Mouse (Mus musculus) inflammation-experienced regulatory T-cells, adult 6 months (primary cell): ENCODE results near the gene Sco1. TPM values are rescaled to one million over a fixed set of nuclear protein-coding genes. Genes with fewer than 3 reads are reported as not detected.
"Not testable (repeated sequence)": the region's sequence is repeated elsewhere in the genome, so short reads cannot be mapped to it uniquely, and the experiment has no call there.

Source experiments
- ATAC-seq: one replicate; pipeline ENCODE4 v1.8.0; 2017
- polyA plus RNA-seq, 3 experiments: library from polyadenylated mRNA; unstranded; fragments of 100-300 nt; shearing (Covaris generic); gene quantifications; one replicate each; pipeline ENCODE4 v1.2.1; 2017

The Sco1 gene
- 1 to 10 TPM; 6.5 to 9.1 (median 8.9) TPM for polyA plus RNA-seq

- ATAC-seq = peak; percentile 94
Observed at GRCm38 (mm10) chr11:67052321-67052952, at the start of gene Sco1, which contains the start of gene Adprm. Sco1 (plus strand) TSS chr11:67052670. Adprm (minus strand) TSS chr11:67052594.

- ATAC-seq = no peak
Observed at GRCm38 (mm10) chr11:67002911-67003310, 49.6 kb upstream of the Sco1 start.

GRCm38 (mm10) chr11:67007961-67008360, 44.5 kb upstream of the Sco1 start:
- ATAC-seq = no peak

- no peak for ATAC-seq
Observed at GRCm38 (mm10) chr11:67008528-67008927, 43.9 kb upstream of the Sco1 start.

- ATAC-seq = peak; percentile 41
Observed at GRCm38 (mm10) chr11:67010430-67010829, 42.0 kb upstream of the Sco1 start.

- ATAC-seq = no peak
Observed at GRCm38 (mm10) chr11:67011635-67012034, 40.8 kb upstream of the Sco1 start.

- ATAC-seq = no peak
Observed at GRCm38 (mm10) chr11:67017801-67018591, 34.5 kb upstream of the Sco1 start.

- no peak for ATAC-seq
Observed at GRCm38 (mm10) chr11:67019711-67020475, 32.6 kb upstream of the Sco1 start.

GRCm38 (mm10) chr11:67020948-67021347, 31.5 kb upstream of the Sco1 start:
- ATAC-seq = no peak

GRCm38 (mm10) chr11:67022354-67023115, 29.9 kb upstream of the Sco1 start:
- ATAC-seq = no peak

GRCm38 (mm10) chr11:67023191-67023590, 29.3 kb upstream of the Sco1 start:
- ATAC-seq = not testable (repeated sequence)

- ATAC-seq = no peak
Observed at GRCm38 (mm10) chr11:67023802-67024340, 28.6 kb upstream of the Sco1 start.

- ATAC-seq = peak; percentile 96
Observed at GRCm38 (mm10) chr11:67024867-67025477, 27.5 kb upstream of the Sco1 start, which contains the start of gene Tmem220. Tmem220 (plus strand) TSS chr11:67025154.

- no peak for ATAC-seq
Observed at GRCm38 (mm10) chr11:67030904-67031602, 21.4 kb upstream of the Sco1 start.

GRCm38 (mm10) chr11:67031603-67031915, 20.9 kb upstream of the Sco1 start:
- no peak for ATAC-seq

GRCm38 (mm10) chr11:67034775-67035485, 17.5 kb upstream of the Sco1 start:
- no peak for ATAC-seq

GRCm38 (mm10) chr11:67036229-67036628, 16.2 kb upstream of the Sco1 start:
- no peak for ATAC-seq

GRCm38 (mm10) chr11:67036892-67037291, 15.6 kb upstream of the Sco1 start:
- ATAC-seq = no peak

- no peak for ATAC-seq
Observed at GRCm38 (mm10) chr11:67039799-67040198, 12.7 kb upstream of the Sco1 start.

GRCm38 (mm10) chr11:67040483-67040882, 12.0 kb upstream of the Sco1 start:
- ATAC-seq = no peak
